Mouse (Mus musculus): Measurements from ENCODE around the gene Gpr137.
A peak's percentile ranks its signal among the peaks of the same experiment; 100 is the strongest.
"Not testable (repeated sequence)": the region's sequence is repeated elsewhere in the genome, so short reads cannot be mapped to it uniquely, and the experiment has no call there.

The Gpr137 gene

GRCm38 (mm10) chr19:6922901-6923735 lies 19.2 kb downstream of the Gpr137 start:
- no peak for DNase-seq (ENCODE audit: extremely low spot score, low read depth, low spot score)

- DNase-seq (ENCODE audit: extremely low spot score, low read depth, low spot score) = peak; percentile 91
Measured at GRCm38 (mm10) chr19:6921647-6922567, 20.4 kb downstream of the Gpr137 start, which contains the start of gene Esrra. TSS of gene Esrra (minus strand) at chr19:6921813.

- DNase-seq (ENCODE audit: extremely low spot score, low read depth, low spot score) = no peak
Measured at GRCm38 (mm10) chr19:6920741-6921636, 21.3 kb downstream of the Gpr137 start.

- DNase-seq (ENCODE audit: extremely low spot score, low read depth, low spot score) = no peak
Measured at GRCm38 (mm10) chr19:6919876-6920740, 22.2 kb downstream of the Gpr137 start.

DNA sequence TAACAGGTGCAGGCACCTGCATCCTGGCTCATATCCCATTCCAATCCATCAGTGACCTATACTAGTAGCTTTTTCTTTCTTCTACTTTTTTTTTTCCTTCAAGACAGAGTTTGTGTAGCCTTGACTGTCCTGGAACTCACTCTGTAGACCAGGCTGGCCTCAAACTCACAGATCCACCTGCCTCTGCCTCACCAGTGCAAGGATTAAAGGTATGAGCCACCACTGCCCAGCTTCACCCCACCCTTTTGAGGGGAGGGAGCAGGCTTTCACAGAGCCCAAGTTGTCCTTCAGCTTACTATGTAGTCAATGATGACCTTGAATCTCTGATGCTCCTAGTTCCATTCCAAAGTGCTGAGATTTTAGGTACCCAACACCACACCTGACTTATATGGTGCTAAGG lies 22.8 kb downstream of the Gpr137 start:
- no peak for DNase-seq (ENCODE audit: extremely low spot score, low read depth, low spot score)

DNA sequence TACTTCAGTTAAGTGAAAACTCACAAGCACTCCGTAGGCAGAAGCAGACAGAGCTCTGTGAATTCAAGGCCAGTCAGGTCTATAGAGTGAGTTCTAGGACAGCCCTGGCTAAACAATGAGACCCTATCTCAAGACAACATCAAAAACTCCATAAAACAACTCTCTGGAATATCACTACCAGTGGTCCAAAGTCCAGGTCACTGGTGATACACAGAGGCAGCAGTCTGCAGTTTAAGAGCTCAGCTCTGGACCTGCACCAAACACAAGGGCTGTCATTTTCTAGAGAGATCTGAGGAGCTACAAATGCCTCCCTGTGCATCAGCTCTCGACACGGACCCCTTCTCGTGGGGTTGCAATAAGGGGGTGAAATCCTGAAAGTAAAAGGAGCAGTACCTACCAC lies 24.0 kb downstream of the Gpr137 start:
- DNase-seq (ENCODE audit: extremely low spot score, low read depth, low spot score) = no peak

- DNase-seq (ENCODE audit: extremely low spot score, low read depth, low spot score) = no peak
Measured at GRCm38 (mm10) chr19:6916496-6916895, 25.8 kb downstream of the Gpr137 start.

- no peak for DNase-seq (ENCODE audit: extremely low spot score, low read depth, low spot score)
Measured at GRCm38 (mm10) chr19:6915276-6915675, 27.0 kb downstream of the Gpr137 start.

- no peak for DNase-seq (ENCODE audit: extremely low spot score, low read depth, low spot score)
Measured at GRCm38 (mm10) chr19:6914540-6914939, 27.7 kb downstream of the Gpr137 start.

- no peak for DNase-seq (ENCODE audit: extremely low spot score, low read depth, low spot score)
Measured at GRCm38 (mm10) chr19:6913991-6914390, 28.3 kb downstream of the Gpr137 start.

GRCm38 (mm10) chr19:6913036-6913435 lies 29.2 kb downstream of the Gpr137 start:
- DNase-seq (ENCODE audit: extremely low spot score, low read depth, low spot score) = no peak

- DNase-seq (ENCODE audit: extremely low spot score, low read depth, low spot score) = no peak
Measured at GRCm38 (mm10) chr19:6912205-6912970, 29.9 kb downstream of the Gpr137 start.

- DNase-seq (ENCODE audit: extremely low spot score, low read depth, low spot score) = no peak
Measured at GRCm38 (mm10) chr19:6911101-6912074, 30.9 kb downstream of the Gpr137 start.

DNA sequence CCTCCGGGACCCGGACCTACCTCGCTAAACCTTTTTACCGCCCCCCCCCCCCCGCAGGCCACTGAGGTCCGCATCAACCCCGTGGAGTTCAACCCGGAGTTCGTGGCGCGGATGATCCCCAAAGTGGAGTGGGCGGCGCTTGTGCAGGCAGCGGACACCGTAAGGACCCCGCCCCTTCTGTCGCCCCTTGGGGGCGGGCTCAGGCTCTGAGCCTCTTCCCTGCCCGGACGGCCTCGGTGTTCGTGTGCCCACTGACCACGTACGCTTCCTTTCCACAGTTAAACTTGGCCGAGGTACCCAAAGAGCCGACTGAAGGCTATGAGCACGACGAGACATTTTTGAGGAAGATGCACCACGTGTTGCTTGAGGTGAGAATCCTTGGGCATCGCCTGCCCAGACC lies 32.0 kb downstream of the Gpr137 start:
- not testable (repeated sequence) for DNase-seq (ENCODE audit: extremely low spot score, low read depth, low spot score)

DNA sequence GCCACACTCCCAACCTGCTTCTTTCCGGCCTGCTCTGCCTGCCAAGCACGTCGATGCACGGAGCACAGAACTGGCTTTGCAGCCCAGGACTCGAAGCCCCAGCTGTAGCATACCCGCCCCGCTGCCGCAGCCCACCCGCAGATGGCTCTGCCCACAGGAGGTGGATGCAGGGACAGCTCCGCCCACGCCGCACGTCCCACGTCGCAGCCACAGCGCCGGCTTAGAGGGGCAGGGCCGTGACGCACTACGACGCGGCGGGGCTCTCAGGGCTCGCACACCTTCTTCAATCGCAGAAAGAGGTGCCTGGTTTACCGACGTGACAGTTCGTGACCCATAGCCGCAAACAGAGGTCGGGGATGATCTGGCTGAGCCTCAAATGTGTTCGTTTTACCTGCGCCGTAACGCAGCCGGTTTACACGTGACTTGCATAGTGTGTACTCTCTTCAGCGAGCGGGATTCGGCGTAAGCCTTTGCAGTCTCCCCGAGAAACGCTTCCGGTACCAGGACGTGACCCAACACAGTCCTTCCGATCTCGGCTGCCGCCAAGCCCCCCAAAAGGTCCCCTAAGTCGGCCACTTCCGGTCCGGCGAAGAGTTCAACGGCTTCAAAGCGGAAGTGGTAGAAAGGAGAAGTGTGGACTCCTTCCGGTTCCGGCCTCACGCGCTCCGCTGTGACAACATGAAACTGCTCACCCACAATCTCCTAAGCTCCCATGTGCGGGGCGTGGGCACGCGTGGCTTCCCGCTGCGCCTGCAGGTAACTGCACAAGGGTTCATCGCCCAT lies 32.6 kb downstream of the Gpr137 start, which contains the start of the genes Trmt112 and Prdx5:
TSS of gene Trmt112 (plus strand) at position 192 of the 783 bp plus-strand sequence.
TSS of gene Prdx5 (minus strand) at position 600 of the 783 bp plus-strand sequence.
- peak; percentile 75 for DNase-seq (ENCODE audit: extremely low spot score, low read depth, low spot score)

DNA sequence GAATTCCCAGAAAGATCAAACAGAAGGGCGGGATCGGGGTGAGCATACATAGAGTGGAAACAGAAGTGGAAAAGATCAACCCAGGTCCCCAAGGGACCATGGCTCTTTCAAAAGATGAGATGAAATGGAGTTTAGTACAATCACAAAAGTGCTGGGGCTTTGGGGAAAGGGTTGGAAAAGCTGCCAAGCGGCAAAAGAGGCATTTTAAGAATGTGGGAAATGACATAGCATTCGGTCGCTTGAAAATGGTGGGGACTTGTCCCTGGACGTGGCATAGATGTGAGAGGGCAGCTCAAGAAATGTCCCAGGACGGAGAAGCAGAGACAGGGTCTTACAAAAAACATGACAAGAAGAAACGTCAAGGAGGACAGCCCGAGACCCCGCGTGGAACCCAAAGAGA lies 33.3 kb downstream of the Gpr137 start:
- DNase-seq (ENCODE audit: extremely low spot score, low read depth, low spot score) = no peak
